Mouse (Mus musculus) small intestine, adult 2 months (tissue): Measurements from ENCODE around the gene Tspyl3.
A peak's percentile ranks its signal among the peaks of the same experiment; 100 is the strongest.

Source experiments
- CTCF ChIP-seq: fragments of 200-500 bp; IDR thresholded peaks from 2 replicates; pipeline ENCODE4 v1.5.1; 2012; ENCODE audit warnings: low read depth, mild to moderate bottlenecking, control low read depth, inconsistent platforms, low read length, moderate library complexity, mixed read lengths; ENCODE audit not compliant: insufficient replicate concordance, insufficient read length; ENCODE audit errors: extremely low read depth
- POLR2A ChIP-seq: fragments of 200-500 bp; IDR thresholded peaks from 2 replicates; pipeline ENCODE4 v1.6.1; 2012; ENCODE audit warnings: low read depth, mild to moderate bottlenecking, control low read depth, inconsistent platforms, low read length, moderate library complexity

DNA sequence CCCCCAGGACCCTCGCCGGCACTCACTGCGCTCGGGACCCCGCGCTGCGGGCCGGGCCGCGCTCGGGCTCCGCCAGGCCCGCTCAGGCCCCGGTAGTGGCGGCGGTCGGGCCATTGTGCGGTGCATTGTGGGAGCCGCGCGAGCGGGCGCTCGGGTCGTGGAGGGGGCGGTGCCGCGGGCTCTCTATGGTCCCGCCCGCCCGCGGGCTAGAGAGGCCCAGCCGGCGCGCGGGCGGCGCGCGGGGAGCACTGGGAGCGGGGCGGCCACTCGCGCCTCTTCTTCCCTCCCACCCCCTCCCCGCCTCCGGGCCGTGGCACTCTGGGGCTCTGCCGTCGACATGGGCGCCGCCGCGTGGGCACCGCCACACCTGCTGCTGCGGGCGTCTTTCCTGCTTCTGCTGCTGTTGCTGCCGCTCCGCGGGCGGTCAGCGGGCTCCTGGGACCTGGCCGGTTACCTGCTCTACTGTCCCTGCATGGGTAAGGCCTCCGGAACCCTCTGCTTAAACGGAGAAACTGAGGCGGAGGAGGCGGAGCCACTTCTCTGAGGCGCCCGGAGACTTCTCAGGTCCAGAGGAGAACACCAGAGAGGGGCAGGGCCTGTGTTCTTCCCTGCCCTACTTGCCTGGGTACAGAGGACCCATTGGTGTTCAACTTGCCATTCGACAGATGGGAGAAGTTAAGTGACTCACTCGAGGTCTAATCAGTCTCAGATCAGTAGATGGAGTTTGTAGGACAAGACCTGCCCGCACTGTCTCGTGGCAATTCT, 16.2 kb upstream of the Tspyl3 start, which contains the start of the genes Plagl2 and Pofut1:
- peak; percentile 52; the same call in 1 of the 2 replicates for TF ChIP-seq POLR2A
- TF ChIP-seq CTCF: 0 out of 2 replicates have a peak, but pooled peaks have one; percentile 8
